Mouse (Mus musculus) heart, adult 9 months (tissue): Measurements from ENCODE around the gene Ndufs2.

Experiments
- DNase-seq, 2 experiments: peaks; one replicate each; pipeline ENCODE4 v3.0.0; 2022; ENCODE audit warnings: low spot score in 2 of 2

Gene Ndufs2

DNA sequence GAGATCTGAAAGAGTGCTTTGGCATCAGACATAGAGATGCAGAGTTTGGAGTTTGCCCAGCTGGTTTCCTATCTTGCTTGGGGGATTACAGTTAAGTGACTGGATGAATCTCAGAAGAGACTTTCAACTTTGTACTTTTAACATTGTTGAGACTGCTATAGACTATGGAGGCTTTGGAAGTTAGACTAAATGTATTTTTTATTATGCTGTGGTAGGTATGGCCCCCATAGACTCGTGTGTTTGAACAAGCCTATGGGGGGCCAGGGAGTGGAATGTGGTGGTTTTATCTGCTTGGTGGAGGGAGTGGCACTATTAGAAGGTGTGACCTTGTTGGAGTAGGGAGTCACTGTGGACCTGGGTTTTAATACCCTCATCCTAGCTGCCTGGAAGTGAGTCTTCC is 51.7 kb downstream of the Ndufs2 start:
- no peak for DNase-seq

DNA sequence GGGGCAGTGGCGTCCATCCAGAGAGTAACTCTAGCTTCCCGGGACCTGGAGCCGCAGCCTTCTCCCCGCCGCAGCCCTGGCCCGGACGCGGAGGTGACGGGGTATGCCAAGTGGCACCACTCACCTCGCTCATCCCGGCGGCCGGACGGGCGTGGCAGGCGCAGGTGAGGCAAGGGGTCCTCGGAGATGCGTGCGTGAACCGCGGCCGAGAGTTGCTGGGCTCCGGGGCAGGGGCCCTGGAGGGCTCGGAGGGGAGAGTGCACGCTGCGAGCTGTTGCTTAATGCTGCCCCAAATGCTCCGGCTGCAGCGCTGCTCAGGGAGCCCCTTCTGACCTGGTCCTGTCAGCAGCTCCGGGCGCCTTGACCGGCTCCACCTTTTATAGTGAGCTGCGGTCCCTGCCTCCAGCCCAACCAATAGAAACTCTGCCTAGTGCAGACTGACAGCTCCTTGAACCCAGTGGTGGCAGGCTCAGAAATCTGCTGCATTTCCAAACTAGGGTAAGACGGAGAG is 55.2 kb downstream of the Ndufs2 start, which contains the start of gene Pcp4l1:
Gene Pcp4l1 (minus strand): TSS at position 382 of the 511 bp plus-strand sequence.
- DNase-seq = peak; percentile 84 to 86

DNA sequence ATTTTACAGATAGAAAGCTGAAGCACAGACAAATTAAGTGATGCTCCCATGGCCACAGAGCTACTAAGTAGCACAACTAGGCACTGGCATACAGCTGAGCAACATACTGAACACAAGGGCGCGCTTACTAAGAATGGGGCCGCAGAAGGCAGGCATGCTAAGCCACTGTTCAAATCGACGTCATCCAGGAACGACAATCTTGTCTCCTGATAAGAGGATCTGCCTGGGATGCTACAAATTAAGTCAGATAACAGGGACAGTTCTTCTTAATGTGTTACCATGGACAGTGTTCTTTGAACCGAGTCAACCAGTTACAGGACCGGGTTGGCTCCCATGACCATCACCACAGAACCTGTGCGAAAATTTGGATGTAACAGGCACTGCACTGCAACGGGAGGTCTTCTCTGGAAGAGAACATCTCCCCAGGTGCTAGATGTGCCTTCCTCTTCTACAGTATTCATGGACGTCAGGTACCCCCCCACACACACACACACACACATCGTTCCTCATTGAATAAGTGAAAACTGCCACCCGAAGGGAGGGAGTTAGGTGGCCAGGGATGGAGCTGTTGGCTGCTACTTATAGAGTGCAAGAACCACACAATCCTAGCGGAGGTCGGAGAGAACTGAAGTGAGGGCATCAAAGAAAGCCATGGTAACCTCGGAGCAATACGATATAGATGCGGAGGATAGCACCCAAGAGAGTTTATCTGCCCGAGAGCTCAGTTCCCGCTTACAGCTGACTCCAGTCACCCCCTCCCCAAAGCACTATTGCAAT is 56.0 kb downstream of the Ndufs2 start:
- DNase-seq = no peak

DNA sequence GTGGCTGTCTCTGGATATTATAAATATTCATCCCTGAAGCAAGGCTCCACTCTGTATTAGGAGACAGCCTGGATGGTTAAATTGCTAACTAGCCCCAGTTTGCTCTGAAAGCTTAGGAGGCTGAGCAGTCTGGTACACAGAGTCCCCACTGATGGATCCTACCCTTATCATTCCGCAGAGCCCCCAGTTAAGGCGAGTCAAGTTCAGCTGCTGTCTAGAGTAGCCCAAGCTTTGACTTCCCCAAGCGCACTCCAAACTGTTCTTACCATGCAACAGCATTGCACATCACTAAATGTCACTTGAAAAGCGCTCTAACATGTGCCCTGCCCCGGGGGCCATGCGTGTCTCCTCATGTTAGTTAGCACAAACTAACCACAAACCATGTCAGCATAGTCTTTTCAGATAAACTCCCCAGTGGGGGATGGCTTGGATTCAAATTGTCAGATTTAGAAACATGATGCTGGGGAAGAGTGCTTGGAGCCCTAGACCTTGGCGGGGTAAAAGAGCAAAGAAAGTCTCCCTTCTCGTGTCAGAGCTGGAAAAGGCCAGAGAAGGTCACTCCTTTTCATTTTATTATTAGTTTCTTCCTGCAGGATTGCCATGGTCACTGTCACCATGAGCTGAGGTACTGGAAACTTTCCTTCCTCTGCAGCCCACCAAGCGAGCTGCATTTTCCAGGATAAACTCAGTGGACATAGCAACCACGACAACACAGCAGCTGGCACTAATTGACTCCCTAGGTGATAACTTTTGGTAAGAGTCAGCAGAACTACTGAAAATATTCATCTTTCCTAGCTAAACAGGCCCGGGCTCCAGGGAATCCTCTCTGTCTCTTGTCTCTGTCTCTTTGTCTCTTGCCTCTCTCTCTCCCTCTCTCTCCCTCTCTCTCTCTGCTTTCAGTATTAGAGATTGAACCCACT is 57.0 kb downstream of the Ndufs2 start:
- no peak for DNase-seq

DNA sequence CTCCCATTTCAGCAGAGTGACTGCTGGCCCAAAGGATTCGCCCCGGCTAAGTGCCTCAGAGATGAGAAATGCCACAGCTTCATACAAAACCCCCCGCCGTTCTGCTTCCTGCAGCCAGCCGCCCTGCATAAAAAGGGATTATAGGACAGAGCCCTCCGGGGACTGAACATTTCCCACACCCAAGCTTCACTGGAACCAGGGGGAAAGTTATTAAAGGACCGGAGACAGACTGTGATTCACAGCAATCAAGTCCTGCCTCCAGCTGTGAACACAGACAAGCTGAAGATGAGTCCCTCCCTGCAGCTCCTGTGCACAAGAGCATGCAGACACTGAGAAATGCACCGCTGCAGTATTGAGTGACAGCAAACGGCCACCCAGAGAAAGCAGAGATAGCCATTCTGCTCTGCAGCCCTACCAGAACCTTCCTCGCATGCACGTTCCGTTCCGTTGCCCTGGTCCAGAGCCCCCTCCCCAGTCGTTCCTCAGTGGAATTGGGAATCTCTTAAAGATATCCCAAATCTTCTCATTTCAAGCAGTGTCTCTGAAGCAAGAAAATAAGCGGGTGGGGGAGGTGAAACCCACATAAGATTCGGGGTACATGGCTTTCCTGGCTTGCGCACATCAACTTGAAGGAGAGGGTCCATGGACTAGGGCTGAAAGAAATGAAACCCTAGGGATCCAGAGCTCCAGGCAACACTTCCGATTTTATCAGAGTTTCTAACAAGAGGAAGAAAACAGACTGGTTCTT is 57.9 kb downstream of the Ndufs2 start:
- no peak for DNase-seq

DNA sequence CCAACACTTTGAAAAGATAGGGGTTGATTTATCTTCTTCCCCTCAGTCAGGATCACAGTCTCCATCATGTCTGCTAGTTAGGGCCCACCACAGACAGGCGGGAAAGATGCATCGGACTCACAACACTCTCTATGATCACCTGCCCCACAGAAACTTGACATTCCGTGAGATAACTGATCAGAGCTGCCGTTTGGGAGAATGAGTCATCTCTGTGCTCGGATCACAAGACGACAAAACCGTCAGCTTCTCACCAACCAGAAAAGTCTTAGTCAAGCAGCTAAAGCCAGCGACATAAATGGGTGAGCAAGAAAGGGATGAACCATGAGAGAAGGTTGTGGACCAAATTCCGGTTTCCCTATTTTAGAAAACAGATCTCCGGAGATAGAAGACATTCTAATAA is 58.9 kb downstream of the Ndufs2 start:
- DNase-seq = no peak

DNA sequence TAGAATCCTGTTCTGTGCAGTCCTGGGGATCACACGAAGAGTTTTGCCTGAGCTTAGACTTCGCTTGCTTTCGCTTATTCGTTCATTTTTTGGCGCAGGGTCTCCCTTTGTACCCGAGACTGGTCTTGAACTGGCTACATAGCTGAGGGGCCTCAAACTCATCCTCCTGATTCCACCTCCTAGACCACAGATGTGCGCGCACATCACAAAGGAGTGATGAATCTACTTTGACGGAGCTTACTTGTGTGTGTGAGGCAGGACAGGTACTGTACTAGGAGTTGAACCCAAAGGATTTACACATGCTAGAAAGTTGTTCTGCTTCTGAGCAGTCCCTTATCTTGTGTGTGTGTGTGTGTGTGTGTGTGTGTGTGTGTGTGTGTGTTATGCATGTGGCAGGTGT is 60.4 kb downstream of the Ndufs2 start:
- DNase-seq = no peak

DNA sequence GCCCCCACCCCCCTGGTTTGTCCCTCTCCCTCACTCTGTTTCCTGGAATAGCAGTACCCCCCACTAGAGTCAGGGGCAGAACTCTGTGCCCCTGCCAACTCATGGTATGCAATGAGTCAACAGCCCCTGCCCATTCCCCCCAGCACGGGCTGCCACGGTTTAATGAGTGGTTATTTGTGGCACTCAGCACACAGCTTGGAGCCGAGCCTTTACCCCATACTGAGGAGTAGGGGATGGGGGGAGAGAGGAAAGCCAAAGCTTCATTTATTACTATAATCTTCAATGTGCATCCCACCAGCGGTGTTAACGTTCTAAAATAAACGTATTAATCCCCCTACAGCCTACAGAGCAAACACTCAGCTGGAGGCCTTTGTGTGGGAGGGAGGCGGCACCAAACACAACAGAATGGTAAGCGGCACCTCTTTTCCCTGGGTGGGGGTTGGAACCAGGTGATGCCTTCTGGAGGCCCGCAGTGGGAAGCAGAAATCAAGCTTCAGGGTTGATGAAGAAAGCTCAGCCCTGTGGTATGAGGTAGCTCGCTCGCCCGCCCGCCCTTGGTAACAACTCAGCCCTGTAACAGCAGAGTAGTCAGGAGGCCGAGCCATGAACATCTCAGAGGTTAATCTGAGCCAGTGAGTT is 61.6 kb downstream of the Ndufs2 start:
- DNase-seq = peak in 1 of 2 experiments; percentile 23

DNA sequence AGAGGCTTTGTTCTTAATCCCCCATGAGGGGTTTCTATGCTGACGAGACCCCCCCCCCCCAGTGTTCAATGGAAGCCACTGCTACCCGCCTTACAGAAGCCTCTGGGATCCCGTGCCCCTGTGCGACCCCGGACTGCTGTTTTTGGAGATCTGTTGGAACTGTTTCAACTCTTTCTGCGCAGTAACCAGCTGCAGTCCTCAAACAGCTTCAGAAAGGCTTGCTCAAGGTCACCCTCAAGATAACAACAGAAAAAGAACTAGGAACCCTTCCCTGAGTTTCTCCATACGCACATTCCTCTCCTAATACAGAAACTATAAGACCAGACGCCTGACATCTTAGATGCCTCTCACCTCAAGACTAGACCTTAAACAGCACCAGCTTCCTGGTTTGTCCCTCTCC is 62.1 kb downstream of the Ndufs2 start:
- DNase-seq = peak in 1 of 2 experiments; percentile 62

DNA sequence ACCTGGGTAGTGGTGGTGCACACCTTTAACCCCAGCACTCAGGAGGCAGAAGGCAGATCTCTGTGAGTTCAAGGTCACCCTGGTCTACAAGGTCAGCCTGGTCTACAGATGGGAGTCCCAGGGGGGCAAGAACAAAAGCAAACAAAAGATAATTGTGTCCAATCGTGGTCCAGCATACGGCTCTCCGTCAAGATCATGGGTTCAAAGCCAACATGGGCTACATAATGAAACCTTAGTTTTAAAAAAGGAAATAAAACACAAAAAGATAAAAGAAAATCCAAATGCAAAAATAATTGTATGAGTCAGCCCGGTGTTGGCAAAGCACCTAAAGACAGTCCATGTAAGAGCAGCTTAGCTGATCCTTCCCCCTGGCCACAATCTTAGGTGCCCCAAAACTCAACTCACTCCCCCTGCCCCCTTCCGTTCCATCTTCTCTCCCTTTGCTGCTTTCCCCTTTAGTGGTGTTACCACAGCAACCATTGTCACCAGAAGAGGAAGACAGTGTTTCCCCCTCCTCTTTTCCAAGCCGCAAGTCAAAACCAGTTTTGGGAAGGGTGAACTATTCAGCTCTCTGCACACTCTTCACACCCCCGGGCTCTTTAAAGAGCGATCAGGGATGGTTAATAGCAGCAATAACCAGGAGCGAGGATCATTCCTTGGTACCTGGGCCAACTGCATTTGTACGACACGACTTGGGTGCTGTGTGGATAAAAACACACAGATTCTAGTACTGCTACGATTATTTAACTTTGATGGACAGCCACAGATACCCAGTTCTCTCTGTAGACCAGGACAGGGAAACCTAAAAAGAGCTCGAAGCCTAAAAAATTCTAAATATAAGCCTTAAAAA is 63.1 kb downstream of the Ndufs2 start:
- no peak for DNase-seq

DNA sequence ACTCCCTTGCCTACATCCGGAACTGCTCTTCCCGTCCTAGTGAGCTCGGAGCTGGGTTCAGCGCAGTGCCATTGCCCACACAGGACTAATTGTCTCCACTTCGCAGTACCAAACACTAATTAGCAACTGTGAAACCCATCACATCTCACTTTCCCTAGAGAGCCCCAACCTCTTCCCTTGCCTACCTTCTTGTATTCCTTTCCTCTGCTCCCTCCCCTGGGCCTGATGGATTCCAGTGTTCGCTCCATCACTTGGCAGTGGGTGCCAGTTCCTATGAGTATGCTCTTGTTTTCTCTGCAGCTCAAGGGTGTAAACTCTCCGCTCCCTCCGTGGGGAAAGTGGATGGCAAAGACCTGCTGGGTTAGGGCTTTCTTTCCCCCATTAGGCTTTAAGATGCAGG is 65.5 kb downstream of the Ndufs2 start:
- DNase-seq = no peak
